Mouse (Mus musculus) embryonic facial prominence, embryonic 15.5 days (tissue): ENCODE results near the gene Cyp2d22. TPM values are rescaled to one million over a fixed set of nuclear protein-coding genes. Genes with fewer than 3 reads are reported as not detected.

Source experiments
- ATAC-seq: fragments of 200-750 bp; cut with Nextera tagmentation; 2 replicates; pipeline ENCODE4 v1.8.0; 2017; ENCODE audit warnings: low read depth, moderate TSS enrichment; ENCODE audit not compliant: insufficient number of reproducible peaks, low FRiP score, low TSS enrichment
- H3K27ac ChIP-seq: fragments of 300-500 bp; sonication (generic); replicated peaks from 2 replicates; pipeline ENCODE4 v1.5.1; 2015; ENCODE audit warnings: mild to moderate bottlenecking, inconsistent platforms
- H3K27me3 ChIP-seq: fragments of 300-500 bp; sonication (generic); 2 replicates; pipeline ENCODE4 v1.6.1; 2015; ENCODE audit warnings: inconsistent platforms
- H3K36me3 ChIP-seq: fragments of 300-500 bp; sonication (generic); 2 replicates; pipeline ENCODE4 v1.6.1; 2015; ENCODE audit warnings: mild to moderate bottlenecking, inconsistent platforms
- H3K4me1 ChIP-seq: fragments of 300-500 bp; sonication (generic); 2 replicates; pipeline ENCODE4 v1.6.1; 2015; ENCODE audit warnings: inconsistent platforms
- H3K4me2 ChIP-seq: fragments of 300-500 bp; sonication (generic); replicated peaks from 2 replicates; pipeline ENCODE4 v1.6.1; 2015; ENCODE audit warnings: mild to moderate bottlenecking, inconsistent platforms
- H3K4me3 ChIP-seq: fragments of 300-500 bp; sonication (generic); replicated peaks from 2 replicates; pipeline ENCODE4 v1.5.1; 2015; ENCODE audit warnings: mild to moderate bottlenecking, inconsistent platforms
- H3K9ac ChIP-seq: fragments of 300-500 bp; sonication (generic); 2 replicates; pipeline ENCODE4 v1.6.1; 2015; ENCODE audit warnings: inconsistent platforms
- H3K9me3 ChIP-seq: fragments of 300-500 bp; sonication (generic); replicated peaks from 2 replicates; pipeline ENCODE4 v1.6.1; 2016; ENCODE audit warnings: inconsistent platforms
- WGBS: fragments of 180-500 bp; shearing (Covaris S2); methylation state at CpG from one replicate; pipeline ENCODE4 v1.1.7; 2015; 5-methylcytosine and 5-hydroxymethylcytosine counted together
- polyA plus RNA-seq: library from polyadenylated mRNA; unstranded; fragments of >200 nt; fragmentation: Nextera tagmentation; extraction: Ambion mirVana; gene quantifications from 2 replicates; pipeline ENCODE4 v1.2.1, GENCODE M21; 2015

The Cyp2d22 gene
- polyA plus RNA-seq, 1 experiment from 2014 or later = 12.3 TPM

- Histone ChIP-seq H3K9me3 (no peaks in the 10 kb centered on the region), H3K4me3 (peak overlapping the region; percentile 81), H3K4me1 (peaks cover 28% of the 10 kb centered on the region), H3K27ac (peak overlapping the region; percentile 94), H3K9ac (peak overlapping the region; percentile 73), H3K36me3 (peaks cover 36% of the 10 kb centered on the region), H3K27me3 (no peaks in the 10 kb centered on the region), H3K4me2 (peak overlapping the region; percentile 87)
- under 1% methylated on average over 51 of the region's 51 CpGs for WGBS
- ATAC-seq = peak; percentile 97
Measured at GRCm38 (mm10) chr15:82345820-82346470, 34.1 kb downstream of the Cyp2d22 start.

GRCm38 (mm10) chr15:82344971-82345370 is 35.1 kb downstream of the Cyp2d22 start:
- Histone ChIP-seq H3K4me2 (no peak overlapping the region), H3K9ac (no peak overlapping the region), H3K4me1 (peaks cover 36% of the 10 kb centered on the region), H3K27ac (0 out of 2 replicates have a peak overlapping the region, but pooled peaks have one; percentile 17), H3K4me3 (no peak overlapping the region), H3K36me3 (peaks cover 27% of the 10 kb centered on the region), H3K9me3 (no peaks in the 10 kb centered on the region), H3K27me3 (no peaks in the 10 kb centered on the region)
- 88% methylated on average over 6 of the region's 6 CpGs for WGBS
- no peak for ATAC-seq

- no peak for ATAC-seq
Measured at GRCm38 (mm10) chr15:82343368-82344287, 36.4 kb downstream of the Cyp2d22 start.

GRCm38 (mm10) chr15:82342543-82342935 is 37.5 kb downstream of the Cyp2d22 start:
- 71% methylated on average over 5 of the region's 5 CpGs for WGBS
- H3K4me1 ChIP-seq = peaks cover 45% of the 10 kb centered on the region
- 0 out of 2 replicates have a peak, but pooled peaks cover 4% of the 10 kb centered on the region for H3K36me3 ChIP-seq
- no peaks in the 10 kb centered on the region for H3K9me3 ChIP-seq
- ATAC-seq = no peak
- H3K27ac ChIP-seq = no peak overlapping the region
- no peak overlapping the region; the same call in 1 of the 2 replicates for H3K4me3 ChIP-seq
- no peaks in the 10 kb centered on the region for H3K27me3 ChIP-seq
- H3K4me2 ChIP-seq = 0 out of 2 replicates have a peak overlapping the region, but pooled peaks have one; percentile 72
- H3K9ac ChIP-seq = no peak overlapping the region

More at GRCm38 (mm10) chr15:82343368-82344287, 36.4 kb downstream of the Cyp2d22 start:
- H3K4me2 ChIP-seq = no peak overlapping the region
- no peaks in the 10 kb centered on the region for H3K9me3 ChIP-seq
- peaks cover 14% of the 10 kb centered on the region for H3K36me3 ChIP-seq
- no peak overlapping the region for H3K9ac ChIP-seq
- WGBS = 87% methylated on average over 27 of the region's 27 CpGs
- H3K4me1 ChIP-seq = peaks cover 42% of the 10 kb centered on the region
- H3K27ac ChIP-seq = no peak overlapping the region
- H3K27me3 ChIP-seq = no peaks in the 10 kb centered on the region
- H3K4me3 ChIP-seq = no peak overlapping the region

- 53% methylated on average over 15 of the region's 15 CpGs for WGBS
- peak overlapping the region; percentile 59 for H3K4me3 ChIP-seq
- H3K27me3 ChIP-seq = no peaks in the 10 kb centered on the region
- H3K9ac ChIP-seq = peak overlapping the region; percentile 68
- peaks cover 5% of the 10 kb centered on the region; the same call in 1 of the 2 replicates for H3K36me3 ChIP-seq
- H3K4me2 ChIP-seq = peak overlapping the region; percentile 72
- peaks cover 44% of the 10 kb centered on the region for H3K4me1 ChIP-seq
- ATAC-seq = no peak
- H3K9me3 ChIP-seq = no peaks in the 10 kb centered on the region
- peak overlapping the region; percentile 85 for H3K27ac ChIP-seq
Measured at GRCm38 (mm10) chr15:82341675-82342542, 38.2 kb downstream of the Cyp2d22 start.

GRCm38 (mm10) chr15:82341036-82341501 is 39.0 kb downstream of the Cyp2d22 start:
- ATAC-seq = no peak
- Histone ChIP-seq H3K27ac (peak overlapping the region; percentile 85), H3K27me3 (no peaks in the 10 kb centered on the region), H3K36me3 (peaks cover 11% of the 10 kb centered on the region; the same call in 1 of the 2 replicates), H3K4me3 (peak overlapping the region; percentile 59), H3K9ac (peak overlapping the region; percentile 68), H3K4me2 (peak overlapping the region; percentile 72), H3K4me1 (peaks cover 47% of the 10 kb centered on the region), H3K9me3 (no peaks in the 10 kb centered on the region)
- WGBS = 1% methylated on average over 35 of the region's 40 CpGs

- Histone ChIP-seq H3K4me3 (peak overlapping the region; percentile 59), H3K27me3 (no peaks in the 10 kb centered on the region), H3K9ac (peak overlapping the region; percentile 68), H3K4me2 (peak overlapping the region; percentile 72), H3K4me1 (peaks cover 47% of the 10 kb centered on the region), H3K9me3 (no peaks in the 10 kb centered on the region), H3K36me3 (peaks cover 17% of the 10 kb centered on the region; the same call in 1 of the 2 replicates), H3K27ac (peak overlapping the region; percentile 85)
- no peak for ATAC-seq
- WGBS = 39% methylated on average over 21 of the region's 21 CpGs
Measured at GRCm38 (mm10) chr15:82340414-82341035, 39.5 kb downstream of the Cyp2d22 start.

- ATAC-seq = no peak
- Histone ChIP-seq H3K4me1 (peaks cover 47% of the 10 kb centered on the region), H3K27me3 (no peaks in the 10 kb centered on the region), H3K4me2 (no peak overlapping the region), H3K27ac (peak overlapping the region; percentile 85), H3K4me3 (no peak overlapping the region), H3K9me3 (no peaks in the 10 kb centered on the region), H3K9ac (no peak overlapping the region), H3K36me3 (peaks cover 24% of the 10 kb centered on the region)
- WGBS = 71% methylated on average over 8 of the region's 8 CpGs
Measured at GRCm38 (mm10) chr15:82339634-82340254, 40.3 kb downstream of the Cyp2d22 start.

GRCm38 (mm10) chr15:82339150-82339549 is 40.9 kb downstream of the Cyp2d22 start:
- H3K4me1 ChIP-seq = peaks cover 47% of the 10 kb centered on the region
- 53% methylated on average over 10 of the region's 10 CpGs for WGBS
- H3K4me2 ChIP-seq = peak overlapping the region; percentile 70
- no peak for ATAC-seq
- no peaks in the 10 kb centered on the region for H3K27me3 ChIP-seq
- H3K9me3 ChIP-seq = no peaks in the 10 kb centered on the region
- H3K36me3 ChIP-seq = peaks cover 30% of the 10 kb centered on the region
- peak overlapping the region; percentile 54 for H3K9ac ChIP-seq
- peak overlapping the region; percentile 85 for H3K27ac ChIP-seq
- H3K4me3 ChIP-seq = peak overlapping the region; percentile 70
